Mouse (Mus musculus): ENCODE measurements around the gene Rhbdd1. TPM values are rescaled to one million over a fixed set of nuclear protein-coding genes. Genes with fewer than 3 reads are reported as not detected.

The Rhbdd1 gene
- polyA plus RNA-seq, 2 experiments, result 7.0 to 8.7 TPM

- TF ChIP-seq POLR2A (IDR thresholded peaks at IDR 0.05; ENCODE audit: borderline replicate concordance, extremely low read depth, insufficient read depth, insufficient read length), result no peak
- 94% methylated on average over 18 of the region's 18 CpGs for WGBS
- Histone ChIP-seq H3K27ac (replicated peaks; ENCODE audit: low read depth, low read length) (no peak overlapping the region), H3K4me3 (replicated peaks; ENCODE audit: low read length) (peak overlapping the region; percentile 56), H3K27me3 (ENCODE audit: control insufficient read depth, insufficient read depth, low read length) (no peaks in the 10 kb centered on the region), H3K4me2 (replicated peaks; ENCODE audit: low read depth, low read length, severe bottlenecking) (peak overlapping the region; percentile 88), H3K36me3 (ENCODE audit: control insufficient read depth, insufficient read depth, low read length) (peaks cover 28% of the 10 kb centered on the region), H3K9me3 (ENCODE audit: control insufficient read depth, low read length) (no peaks in the 10 kb centered on the region), H3K4me1 (ENCODE audit: control insufficient read depth, insufficient read depth, low read length) (peaks cover 35% of the 10 kb centered on the region), H3K9ac (ENCODE audit: low read depth, low read length, severe bottlenecking) (no peak overlapping the region)
- no peak for DNase-seq (ENCODE audit: low spot score)
- no peak for ATAC-seq (ENCODE audit: low FRiP score, low read depth)
Measured at GRCm38 (mm10) chr1:82288421-82288990, 27.7 kb upstream of the Rhbdd1 start.

GRCm38 (mm10) chr1:82289116-82289989 is 26.9 kb upstream of the Rhbdd1 start:
- H3K4me1 ChIP-seq (ENCODE audit: control insufficient read depth, insufficient read depth, low read length), result peaks cover 35% of the 10 kb centered on the region
- WGBS, result 67% methylated on average over 35 of the region's 35 CpGs

GRCm38 (mm10) chr1:82289990-82290681 is 26.1 kb upstream of the Rhbdd1 start:
- peaks cover 32% of the 10 kb centered on the region for H3K4me1 ChIP-seq (ENCODE audit: control insufficient read depth, insufficient read depth, low read length)
- no peak for ATAC-seq (ENCODE audit: low FRiP score, low read depth)
- no peak for TF ChIP-seq POLR2A (IDR thresholded peaks at IDR 0.05; ENCODE audit: borderline replicate concordance, extremely low read depth, insufficient read depth, insufficient read length)

More at GRCm38 (mm10) chr1:82289116-82289989, 26.9 kb upstream of the Rhbdd1 start:
- TF ChIP-seq POLR2A (IDR thresholded peaks at IDR 0.05; ENCODE audit: borderline replicate concordance, extremely low read depth, insufficient read depth, insufficient read length), result no peak
- Histone ChIP-seq H3K36me3 (ENCODE audit: control insufficient read depth, insufficient read depth, low read length) (peaks cover 28% of the 10 kb centered on the region), H3K4me2 (replicated peaks; ENCODE audit: low read depth, low read length, severe bottlenecking) (peak overlapping the region; percentile 88), H3K9ac (ENCODE audit: low read depth, low read length, severe bottlenecking) (peak overlapping the region; percentile 76), H3K27me3 (ENCODE audit: control insufficient read depth, insufficient read depth, low read length) (no peaks in the 10 kb centered on the region), H3K4me3 (replicated peaks; ENCODE audit: low read length) (peak overlapping the region; percentile 56), H3K27ac (replicated peaks; ENCODE audit: low read depth, low read length) (peak overlapping the region; percentile 88), H3K9me3 (ENCODE audit: control insufficient read depth, low read length) (no peaks in the 10 kb centered on the region)
- DNase-seq (ENCODE audit: low spot score) (peak; percentile 4), ATAC-seq (ENCODE audit: low FRiP score, low read depth) (no peak)

GRCm38 (mm10) chr1:82290723-82291150 is 25.5 kb upstream of the Rhbdd1 start:
- peak overlapping the region; percentile 76 for H3K9ac ChIP-seq (ENCODE audit: low read depth, low read length, severe bottlenecking)
- H3K27me3 ChIP-seq (ENCODE audit: control insufficient read depth, insufficient read depth, low read length), result no peaks in the 10 kb centered on the region
- H3K36me3 ChIP-seq (ENCODE audit: control insufficient read depth, insufficient read depth, low read length), result peaks cover 28% of the 10 kb centered on the region
- peaks cover 32% of the 10 kb centered on the region for H3K4me1 ChIP-seq (ENCODE audit: control insufficient read depth, insufficient read depth, low read length)
- no peak for TF ChIP-seq POLR2A (IDR thresholded peaks at IDR 0.05; ENCODE audit: borderline replicate concordance, extremely low read depth, insufficient read depth, insufficient read length)
- peak; percentile 84 for DNase-seq (ENCODE audit: low spot score)
- H3K9me3 ChIP-seq (ENCODE audit: control insufficient read depth, low read length), result no peaks in the 10 kb centered on the region
- H3K4me2 ChIP-seq (replicated peaks; ENCODE audit: low read depth, low read length, severe bottlenecking), result peak overlapping the region; percentile 88
- H3K4me3 ChIP-seq (replicated peaks; ENCODE audit: low read length), result peak overlapping the region; percentile 56
- peak; percentile 51 for ATAC-seq (ENCODE audit: low FRiP score, low read depth)
- WGBS, result under 1% methylated on average over 30 of the region's 31 CpGs
- peak overlapping the region; percentile 88 for H3K27ac ChIP-seq (replicated peaks; ENCODE audit: low read depth, low read length)

More at GRCm38 (mm10) chr1:82289990-82290681, 26.1 kb upstream of the Rhbdd1 start:
- H3K4me3 ChIP-seq (replicated peaks; ENCODE audit: low read length), result peak overlapping the region; percentile 56
- peak overlapping the region; percentile 76 for H3K9ac ChIP-seq (ENCODE audit: low read depth, low read length, severe bottlenecking)
- H3K27me3 ChIP-seq (ENCODE audit: control insufficient read depth, insufficient read depth, low read length), result no peaks in the 10 kb centered on the region
- DNase-seq (ENCODE audit: low spot score), result peak; percentile 48
- H3K27ac ChIP-seq (replicated peaks; ENCODE audit: low read depth, low read length), result peak overlapping the region; percentile 88
- no peaks in the 10 kb centered on the region for H3K9me3 ChIP-seq (ENCODE audit: control insufficient read depth, low read length)
- H3K36me3 ChIP-seq (ENCODE audit: control insufficient read depth, insufficient read depth, low read length), result peaks cover 28% of the 10 kb centered on the region
- H3K4me2 ChIP-seq (replicated peaks; ENCODE audit: low read depth, low read length, severe bottlenecking), result peak overlapping the region; percentile 88
- under 1% methylated on average over 43 of the region's 45 CpGs for WGBS

Data from limb, embryonic 14.5 days (tissue).